Mouse (Mus musculus): ENCODE measurements around the gene Dctn2. TPM values are rescaled to one million over a fixed set of nuclear protein-coding genes. Genes with fewer than 3 reads are reported as not detected.
"Not testable (repeated sequence)": the region's sequence is repeated elsewhere in the genome, so short reads cannot be mapped to it uniquely, and the experiment has no call there.

Gene Dctn2
- polyA plus RNA-seq, 1 experiment from 2014 or later = 69.5 TPM

DNA sequence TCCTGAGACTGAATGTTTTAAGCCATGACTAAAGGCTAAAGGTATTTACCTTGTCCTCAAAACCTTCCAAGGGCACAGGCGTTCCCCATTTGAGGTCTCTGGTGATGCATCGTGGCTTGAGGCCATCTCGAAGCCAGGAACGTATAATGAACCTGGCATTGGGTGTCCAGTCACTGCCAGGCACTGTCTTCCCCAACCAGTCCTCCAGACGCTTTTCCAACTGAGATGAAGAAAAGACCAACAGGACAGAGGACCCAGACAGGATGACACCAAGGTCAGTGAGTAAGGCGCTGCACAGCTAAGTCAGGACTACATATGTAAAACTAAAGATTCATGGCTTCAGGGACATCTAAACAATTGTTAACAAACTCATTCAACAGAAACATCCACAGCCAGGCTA is 34.2 kb downstream of the Dctn2 start:
- H3K4me3 ChIP-seq (replicated peaks) = no peak overlapping the region
- peaks cover 100% of the 10 kb centered on the region for H3K36me3 ChIP-seq (replicated peaks)
- no peak for ATAC-seq (ENCODE audit: insufficient read depth)
- H3K4me2 ChIP-seq = no peak overlapping the region
- peaks cover 6% of the 10 kb centered on the region; the same call in 1 of the 2 replicates for H3K4me1 ChIP-seq (replicated peaks)
- H3K27me3 ChIP-seq = no peaks in the 10 kb centered on the region
- no peaks in the 10 kb centered on the region for H3K9me3 ChIP-seq (replicated peaks)
- WGBS (ENCODE audit: insufficient replicate concordance) = 91% methylated on average over 6 of the region's 6 CpGs
- H3K9ac ChIP-seq = no peak overlapping the region
- no peak overlapping the region for H3K27ac ChIP-seq (replicated peaks)

DNA sequence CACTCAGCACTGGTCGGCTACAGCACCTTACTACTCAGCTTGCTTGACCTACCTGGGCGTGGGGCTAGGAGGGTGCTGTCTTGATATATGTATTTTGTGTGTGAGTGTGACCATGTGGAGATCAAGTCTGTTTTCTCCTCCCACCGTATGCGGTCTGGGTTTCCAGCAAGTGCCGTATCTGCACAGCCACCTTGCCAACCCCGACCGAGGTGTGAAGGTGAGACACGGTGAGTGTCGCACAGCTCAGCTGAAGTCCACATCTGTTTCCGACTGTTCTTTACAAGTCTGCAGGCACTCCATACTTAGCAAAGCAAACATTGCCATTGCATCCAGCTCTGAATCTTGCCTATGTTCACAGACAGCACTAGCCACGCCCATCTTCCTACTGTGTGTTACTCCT is 37.0 kb downstream of the Dctn2 start:
- no peaks in the 10 kb centered on the region for H3K4me1 ChIP-seq (replicated peaks)
- WGBS (ENCODE audit: insufficient replicate concordance) = 88% methylated on average over 11 of the region's 11 CpGs
- peaks cover 100% of the 10 kb centered on the region for H3K36me3 ChIP-seq (replicated peaks)

GRCm38 (mm10) chr10:127309167-127309566 is 43.0 kb downstream of the Dctn2 start:
- H3K9me3 ChIP-seq (replicated peaks); H3K9ac ChIP-seq; ATAC-seq (ENCODE audit: insufficient read depth); H3K4me3 ChIP-seq (replicated peaks); H3K27ac ChIP-seq (replicated peaks); H3K27me3 ChIP-seq; H3K4me2 ChIP-seq: not testable (repeated sequence)
- 77% methylated on average over 3 of the region's 3 CpGs for WGBS (ENCODE audit: insufficient replicate concordance)
- peaks cover 60% of the 10 kb centered on the region for H3K36me3 ChIP-seq (replicated peaks)
- peaks cover 25% of the 10 kb centered on the region for H3K4me1 ChIP-seq (replicated peaks)

More for the DNA sequence above, 37.0 kb downstream of the Dctn2 start:
- Histone ChIP-seq H3K4me2 (no peak overlapping the region), H3K27ac (replicated peaks) (no peak overlapping the region), H3K9ac (no peak overlapping the region), H3K4me3 (replicated peaks) (no peak overlapping the region), H3K27me3 (no peaks in the 10 kb centered on the region), H3K9me3 (replicated peaks) (no peaks in the 10 kb centered on the region)
- no peak for ATAC-seq (ENCODE audit: insufficient read depth)

- Histone ChIP-seq H3K9me3 (replicated peaks) (no peaks in the 10 kb centered on the region), H3K36me3 (replicated peaks) (peaks cover 44% of the 10 kb centered on the region), H3K27ac (replicated peaks) (peak overlapping the region; percentile 91), H3K27me3 (no peaks in the 10 kb centered on the region), H3K4me3 (replicated peaks) (peak overlapping the region; percentile 91), H3K9ac (peak overlapping the region; percentile 94), H3K4me2 (peak overlapping the region; percentile 84), H3K4me1 (replicated peaks) (peaks cover 28% of the 10 kb centered on the region)
- WGBS (ENCODE audit: insufficient replicate concordance) = 18% methylated on average over 23 of the region's 23 CpGs
- ATAC-seq (ENCODE audit: insufficient read depth) = peak; percentile 58
These were observed 44.6 kb downstream of the Dctn2 start for GRCm38 (mm10) chr10:127310523-127311475.

DNA sequence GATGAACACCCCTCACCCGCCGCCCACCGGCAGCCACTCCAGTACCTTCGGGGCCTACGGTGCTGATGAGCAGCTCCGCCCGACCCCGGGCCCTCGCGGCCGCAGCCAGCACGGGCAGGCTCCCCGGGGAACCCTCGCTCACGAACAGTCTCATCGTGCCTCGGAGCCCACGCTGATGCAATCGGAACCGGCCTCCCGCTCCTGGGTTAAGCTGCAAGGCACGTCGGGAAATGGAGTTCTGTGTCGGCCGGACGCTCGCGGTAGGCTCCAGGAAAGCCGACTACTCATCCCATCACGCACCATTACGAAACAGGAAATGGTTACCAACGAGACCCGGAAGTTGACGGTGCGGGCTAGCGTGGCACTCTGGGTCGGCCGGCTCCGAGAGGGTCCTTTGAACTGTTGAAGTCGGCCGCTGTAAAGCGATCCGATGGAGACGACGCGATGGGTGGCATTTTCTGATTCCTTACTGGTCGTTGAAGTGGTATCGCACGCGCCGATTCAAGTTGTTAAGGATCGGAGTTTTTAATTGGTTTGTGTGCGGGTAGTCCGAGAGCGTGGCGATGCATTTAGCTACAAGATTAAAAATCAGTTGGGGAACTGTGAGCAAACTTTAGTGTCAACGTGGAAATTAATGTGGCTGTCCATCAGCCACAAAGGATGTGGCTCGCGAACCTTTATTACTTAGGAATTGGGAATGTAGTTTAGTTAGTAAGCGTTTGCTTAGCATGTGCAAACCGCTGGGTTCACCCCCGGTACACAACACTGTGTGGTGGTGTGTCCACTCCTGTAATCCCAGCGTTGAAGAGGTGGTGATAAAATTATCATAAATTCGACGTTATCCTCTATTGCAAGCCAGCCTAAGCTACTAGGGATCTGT is 45.5 kb downstream of the Dctn2 start, which contains the start of gene Mars:
Gene Mars, minus strand, starts transcription at position 311 of the 880 bp plus-strand sequence.
- Histone ChIP-seq H3K9ac (peak within 1 kb of the TSS; percentile 94), H3K4me2 (peak within 1 kb of the TSS; percentile 84), H3K4me1 (replicated peaks) (peaks cover 32% of the 10 kb centered on the region), H3K9me3 (replicated peaks) (no peaks in the 10 kb centered on the region), H3K4me3 (replicated peaks) (peak within 1 kb of the TSS; percentile 91), H3K27me3 (no peaks in the 10 kb centered on the region), H3K27ac (replicated peaks) (peak within 1 kb of the TSS; percentile 91), H3K36me3 (replicated peaks) (peaks cover 35% of the 10 kb centered on the region)
- WGBS (ENCODE audit: insufficient replicate concordance) = under 1% methylated on average over 65 of the region's 65 CpGs
- peak; percentile 96 for ATAC-seq (ENCODE audit: insufficient read depth)

DNA sequence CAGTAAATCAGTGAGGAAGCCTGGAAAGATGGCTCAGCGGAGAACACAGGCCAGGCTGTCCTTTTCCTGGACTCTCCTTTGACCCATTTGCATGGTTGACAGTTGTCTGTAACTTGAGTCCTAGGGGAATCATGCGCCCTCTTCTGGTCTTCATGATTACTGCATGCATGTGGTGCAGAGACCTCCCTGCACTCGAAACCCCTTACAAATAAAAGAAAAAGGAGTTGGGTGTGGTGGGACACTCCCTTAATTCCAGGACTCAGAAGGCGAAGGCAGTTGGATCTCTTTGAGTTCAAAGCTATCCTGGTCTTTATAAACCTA is 46.1 kb downstream of the Dctn2 start:
- peaks cover 38% of the 10 kb centered on the region for H3K4me1 ChIP-seq (replicated peaks)
- ATAC-seq (ENCODE audit: insufficient read depth) = peak; percentile 40
- WGBS (ENCODE audit: insufficient replicate concordance) = 4% methylated on average over 4 of the region's 4 CpGs
- peaks cover 29% of the 10 kb centered on the region for H3K36me3 ChIP-seq (replicated peaks)
- peak overlapping the region; percentile 91 for H3K27ac ChIP-seq (replicated peaks)
- H3K4me3 ChIP-seq (replicated peaks) = peak overlapping the region; percentile 91
- H3K4me2 ChIP-seq = peak overlapping the region; percentile 84
- H3K9ac ChIP-seq = peak overlapping the region; percentile 94
- H3K27me3 ChIP-seq = no peaks in the 10 kb centered on the region
- H3K9me3 ChIP-seq (replicated peaks) = no peaks in the 10 kb centered on the region

DNA sequence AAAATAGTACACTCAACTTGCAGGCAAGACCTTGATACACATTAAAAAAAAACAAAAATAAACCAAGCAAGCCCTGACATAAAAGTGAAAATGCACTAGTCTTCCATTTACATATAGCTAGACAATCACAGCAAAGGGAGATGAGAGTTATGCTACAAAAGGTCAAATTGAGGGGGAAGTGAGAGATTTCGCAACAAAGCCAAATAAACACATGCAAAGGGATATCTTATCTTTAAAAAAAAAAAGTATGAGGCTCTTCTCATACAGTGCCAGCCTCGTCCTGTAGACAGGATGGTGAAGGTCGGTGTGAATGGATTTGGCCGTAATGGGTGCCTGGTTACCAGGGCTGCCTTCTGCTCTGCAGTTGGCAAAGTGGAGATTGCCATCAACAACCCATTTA is 46.7 kb downstream of the Dctn2 start:
- Histone ChIP-seq H3K27ac (replicated peaks) (peak overlapping the region; percentile 91), H3K27me3 (no peaks in the 10 kb centered on the region), H3K9ac (0 out of 2 replicates have a peak overlapping the region, but pooled peaks have one; percentile 5), H3K9me3 (replicated peaks) (no peaks in the 10 kb centered on the region), H3K4me2 (peak overlapping the region; percentile 84), H3K4me1 (replicated peaks) (peaks cover 44% of the 10 kb centered on the region), H3K36me3 (replicated peaks) (peaks cover 23% of the 10 kb centered on the region), H3K4me3 (replicated peaks) (no peak overlapping the region)
- WGBS (ENCODE audit: insufficient replicate concordance) = 36% methylated on average over 4 of the region's 4 CpGs
- ATAC-seq (ENCODE audit: insufficient read depth) = no peak

GRCm38 (mm10) chr10:127313516-127313915 is 47.3 kb downstream of the Dctn2 start:
- WGBS (ENCODE audit: insufficient replicate concordance) = 74% methylated on average over 5 of the region's 5 CpGs
- Histone ChIP-seq H3K4me1 (replicated peaks) (peaks cover 48% of the 10 kb centered on the region), H3K36me3 (replicated peaks) (peaks cover 17% of the 10 kb centered on the region)

GRCm38 (mm10) chr10:127314950-127315349 is 48.8 kb downstream of the Dctn2 start:
- not testable (repeated sequence) for H3K27me3 ChIP-seq; H3K9me3 ChIP-seq (replicated peaks); H3K4me3 ChIP-seq (replicated peaks); H3K27ac ChIP-seq (replicated peaks); ATAC-seq (ENCODE audit: insufficient read depth); H3K9ac ChIP-seq; H3K36me3 ChIP-seq (replicated peaks); H3K4me2 ChIP-seq
- WGBS (ENCODE audit: insufficient replicate concordance) = 65% methylated on average over 1 of the region's 1 CpGs
- H3K4me1 ChIP-seq (replicated peaks) = peaks cover 46% of the 10 kb centered on the region

More at GRCm38 (mm10) chr10:127313516-127313915, 47.3 kb downstream of the Dctn2 start:
- H3K27me3 ChIP-seq; H3K4me3 ChIP-seq (replicated peaks); H3K4me2 ChIP-seq; H3K9ac ChIP-seq; H3K27ac ChIP-seq (replicated peaks); ATAC-seq (ENCODE audit: insufficient read depth); H3K9me3 ChIP-seq (replicated peaks): not testable (repeated sequence)

DNA sequence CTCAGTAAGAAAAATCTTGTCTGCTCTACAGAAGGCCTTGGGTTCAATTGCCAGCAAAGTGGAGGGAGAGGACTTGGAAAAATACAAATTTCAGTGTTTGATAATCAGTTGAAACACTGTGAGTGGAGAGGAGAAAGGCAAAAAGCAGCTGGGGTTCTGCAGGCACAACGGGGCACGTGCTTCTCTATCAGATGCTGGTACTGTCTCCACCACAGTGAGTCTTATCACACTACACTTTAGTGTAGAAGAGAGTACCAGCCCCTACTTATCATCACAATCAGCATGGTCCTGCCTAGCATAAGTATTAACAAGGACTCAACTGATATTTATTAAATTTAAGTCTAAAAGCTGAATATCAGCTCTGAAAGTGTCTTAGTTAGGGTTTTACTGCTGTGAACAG is 51.1 kb downstream of the Dctn2 start:
- H3K4me1 ChIP-seq (replicated peaks) = peaks cover 43% of the 10 kb centered on the region
- H3K4me3 ChIP-seq (replicated peaks) = no peak overlapping the region
- H3K9me3 ChIP-seq (replicated peaks) = no peaks in the 10 kb centered on the region
- WGBS (ENCODE audit: insufficient replicate concordance) = 17% methylated on average over 2 of the region's 2 CpGs
- peak overlapping the region; percentile 64 for H3K27ac ChIP-seq (replicated peaks)
- H3K4me2 ChIP-seq = no peak overlapping the region
- peak; percentile 69 for ATAC-seq (ENCODE audit: insufficient read depth)
- 0 out of 2 replicates have a peak, but pooled peaks cover 3% of the 10 kb centered on the region for H3K27me3 ChIP-seq
- no peaks in the 10 kb centered on the region for H3K36me3 ChIP-seq (replicated peaks)
- no peak overlapping the region for H3K9ac ChIP-seq

- Histone ChIP-seq H3K36me3 (replicated peaks) (no peaks in the 10 kb centered on the region), H3K9ac (no peak overlapping the region), H3K27me3 (peaks cover 3% of the 10 kb centered on the region; the same call in 1 of the 2 replicates), H3K4me2 (no peak overlapping the region), H3K27ac (replicated peaks) (peak overlapping the region; percentile 64), H3K4me3 (replicated peaks) (no peak overlapping the region), H3K9me3 (replicated peaks) (no peaks in the 10 kb centered on the region), H3K4me1 (replicated peaks) (peaks cover 43% of the 10 kb centered on the region)
- 18% methylated on average over 4 of the region's 4 CpGs for WGBS (ENCODE audit: insufficient replicate concordance)
- ATAC-seq (ENCODE audit: insufficient read depth) = no peak
These were observed 51.8 kb downstream of the Dctn2 start for GRCm38 (mm10) chr10:127318009-127318408.
